Comparison of ENCODE assay signal across 8 mouse cellular contexts in the genomic region with DNA sequence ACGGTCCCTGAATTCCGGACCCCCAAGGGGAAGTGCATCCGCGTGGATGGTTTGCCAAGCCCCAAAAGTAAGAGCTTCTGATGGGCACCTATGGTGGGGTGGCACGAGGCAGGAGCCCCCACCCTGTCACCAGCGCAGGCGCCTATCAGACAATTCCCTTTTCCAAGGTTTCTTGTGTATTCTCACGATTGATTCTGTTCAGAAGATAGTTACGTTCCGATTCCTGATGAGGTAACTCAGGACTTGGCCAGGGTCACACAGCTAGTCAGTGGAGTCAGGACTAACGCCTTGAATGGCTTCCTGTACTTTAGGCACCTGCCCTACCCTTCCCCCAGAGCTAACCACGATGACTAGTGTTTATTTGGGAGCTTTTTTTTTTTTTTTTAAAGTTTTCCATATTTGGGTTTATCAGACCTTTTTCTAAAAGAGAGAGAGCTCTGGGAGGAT. TPM values are rescaled to one million over a fixed set of nuclear protein-coding genes. Genes with fewer than 3 reads are reported as not detected.
DNase-seq lines count a peak whose midpoint lies in the region; ATAC-seq lines count a peak whose summit lies in the region.

No protein-coding gene starts in this region.

- H3K4me3 ChIP-seq in heart, embryonic 11.5 days (ENCODE audit: low read depth, low read length): no peak overlapping the region
- H3K4me3 ChIP-seq in embryonic facial prominence, embryonic 10.5 days: no peak overlapping the region
- peak overlapping the region; percentile 91 for H3K4me3 ChIP-seq in liver, embryonic 13.5 days (replicated peaks)

- DNase-seq in heart, postnatal 10 days: no peak
- DNase-seq in 3T3-L1 (ENCODE audit: low read depth, low spot score): peak; percentile 56
- no peak for DNase-seq in embryonic facial prominence, embryonic 10.5 days (ENCODE audit: low spot score)
- DNase-seq in liver, embryonic 13.5 days: no peak
- DNase-seq in adrenal gland, postnatal 36 days: no peak
- no peak for DNase-seq in gastrocnemius, adult 18-20 months (ENCODE audit: low spot score)

- ATAC-seq in heart, embryonic 11.5 days (replicated peaks; ENCODE audit: insufficient number of reproducible peaks, low FRiP score, low TSS enrichment): no peak
- no peak for ATAC-seq in liver, embryonic 13.5 days (ENCODE audit: low read depth)
- no peak for ATAC-seq in activated CD4-positive, CD25-positive, alpha-beta regulatory T cell, adult 4 months

- peaks cover 58% of the 10 kb centered on the region for H3K4me1 ChIP-seq in heart, embryonic 11.5 days (ENCODE audit: control insufficient read depth, insufficient read depth, low read length)
- peaks cover 78% of the 10 kb centered on the region for H3K4me1 ChIP-seq in embryonic facial prominence, embryonic 10.5 days
- H3K4me1 ChIP-seq in liver, embryonic 13.5 days (replicated peaks): peaks cover 90% of the 10 kb centered on the region

- 77% methylated on average over 12 of the region's 12 CpGs for WGBS in heart, embryonic 11.5 days (ENCODE audit: insufficient replicate concordance)
- WGBS in embryonic facial prominence, embryonic 10.5 days: 86% methylated on average over 12 of the region's 12 CpGs
- 22% methylated on average over 12 of the region's 12 CpGs for WGBS in liver, embryonic 13.5 days (ENCODE audit: insufficient replicate concordance)

- peak overlapping the region; percentile 95 for H3K4me2 ChIP-seq in heart, embryonic 11.5 days
- peak overlapping the region; percentile 94 for H3K4me2 ChIP-seq in liver, embryonic 13.5 days

- H3K27me3 ChIP-seq in heart, embryonic 11.5 days (ENCODE audit: control insufficient read depth, insufficient read depth, low read length): no peaks in the 10 kb centered on the region
- H3K27me3 ChIP-seq in embryonic facial prominence, embryonic 10.5 days (replicated peaks; ENCODE audit: low read depth, poor library complexity, severe bottlenecking): no peaks in the 10 kb centered on the region; the same call in 1 of the 2 replicates
- no peaks in the 10 kb centered on the region for H3K27me3 ChIP-seq in liver, embryonic 13.5 days

- H3K9ac ChIP-seq in heart, embryonic 11.5 days (ENCODE audit: low read depth, low read length): peak overlapping the region; percentile 43; the same call in 1 of the 2 replicates
- H3K9ac ChIP-seq in liver, embryonic 13.5 days: peak overlapping the region; percentile 100

- H3K27ac ChIP-seq in heart, embryonic 11.5 days (ENCODE audit: low read depth, low read length): peak overlapping the region; percentile 88
- peak overlapping the region; percentile 61 for H3K27ac ChIP-seq in embryonic facial prominence, embryonic 10.5 days (replicated peaks)
- H3K27ac ChIP-seq in liver, embryonic 13.5 days: peak overlapping the region; percentile 99

- no peaks in the 10 kb centered on the region for H3K36me3 ChIP-seq in heart, embryonic 11.5 days (ENCODE audit: control insufficient read depth, insufficient read depth, low read length)
- peaks cover 32% of the 10 kb centered on the region; the same call in 1 of the 2 replicates for H3K36me3 ChIP-seq in embryonic facial prominence, embryonic 10.5 days (replicated peaks)
- peaks cover 87% of the 10 kb centered on the region for H3K36me3 ChIP-seq in liver, embryonic 13.5 days

- no peaks in the 10 kb centered on the region for H3K9me3 ChIP-seq in heart, embryonic 11.5 days (replicated peaks; ENCODE audit: control insufficient read depth, low read length)
- H3K9me3 ChIP-seq in embryonic facial prominence, embryonic 10.5 days: no peaks in the 10 kb centered on the region
- H3K9me3 ChIP-seq in liver, embryonic 13.5 days (replicated peaks): no peaks in the 10 kb centered on the region

- intact Hi-C loops in heart, postnatal 10 days (cut with DNase I): no loop called here

RNA-seq across cellular contexts. Expression of a gene that starts 6.3 kb away (rescaled TPM):
- polyA plus RNA-seq in heart, embryonic 11.5 days (2014; fragmentation: Nextera tagmentation; extraction: Ambion mirVana): 4.8 and 5.8 TPM in 2 replicates
- 1 to 10 TPM; 4.3 to 6.8 TPM for total RNA-seq in heart, postnatal 10 days (2021)
- polyA plus RNA-seq in embryonic facial prominence, embryonic 10.5 days (2016; fragmentation: Nextera tagmentation; extraction: Ambion mirVana): 6.2 TPM in 2 replicates
- 64.7 and 72.1 TPM in 2 replicates for polyA plus RNA-seq in liver, embryonic 13.5 days (2015; fragmentation: Nextera tagmentation; extraction: Ambion mirVana)
- 10 to 100 TPM; 22.0 to 34.6 TPM for polyA plus RNA-seq in activated CD4-positive, CD25-positive, alpha-beta regulatory T cell, adult 4 months (2017; shearing (Covaris generic))
- 1 to 10 TPM; 2.1 to 2.3 TPM for total RNA-seq in adrenal gland, postnatal 36 days (2021)
- under 1 TPM; 0.73 to 0.76 TPM for total RNA-seq in gastrocnemius, adult 18-20 months (2021)

RNA-seq across cellular contexts. Expression of a gene that starts 27.7 kb away (rescaled TPM):
- polyA plus RNA-seq in heart, embryonic 11.5 days (2014; fragmentation: Nextera tagmentation; extraction: Ambion mirVana): 1.8 and 2.1 TPM in 2 replicates
- total RNA-seq in heart, postnatal 10 days (2021): 10 to 100 TPM in 1 of 2 experiments, 1 to 10 TPM in 1; 5.7 to 10.8 TPM
- polyA plus RNA-seq in embryonic facial prominence, embryonic 10.5 days (2016; fragmentation: Nextera tagmentation; extraction: Ambion mirVana): 4.2 and 5.3 TPM in 2 replicates
- 1.1 and 1.4 TPM in 2 replicates for polyA plus RNA-seq in liver, embryonic 13.5 days (2015; fragmentation: Nextera tagmentation; extraction: Ambion mirVana)
- polyA plus RNA-seq in activated CD4-positive, CD25-positive, alpha-beta regulatory T cell, adult 4 months (2017; shearing (Covaris generic)): under 1 TPM in 1 of 2 experiments, not detected in 1; 0.25 TPM
- total RNA-seq in adrenal gland, postnatal 36 days (2021): 1 to 10 TPM; 1.7 to 2.1 TPM
- 1 to 10 TPM; 1.4 to 1.5 TPM for total RNA-seq in gastrocnemius, adult 18-20 months (2021)

RNA-seq across cellular contexts. Expression of a gene that starts 35.2 kb away (rescaled TPM):
- 411 and 415 TPM in 2 replicates for polyA plus RNA-seq in heart, embryonic 11.5 days (2014; fragmentation: Nextera tagmentation; extraction: Ambion mirVana)
- total RNA-seq in heart, postnatal 10 days (2021): 100 to 1,000 TPM; 104 TPM
- 593 and 611 TPM in 2 replicates for polyA plus RNA-seq in embryonic facial prominence, embryonic 10.5 days (2016; fragmentation: Nextera tagmentation; extraction: Ambion mirVana)
- 48.1 and 51.3 TPM in 2 replicates for polyA plus RNA-seq in liver, embryonic 13.5 days (2015; fragmentation: Nextera tagmentation; extraction: Ambion mirVana)
- polyA plus RNA-seq in activated CD4-positive, CD25-positive, alpha-beta regulatory T cell, adult 4 months (2017; shearing (Covaris generic)): 100 to 1,000 TPM; 281 to 355 TPM
- total RNA-seq in adrenal gland, postnatal 36 days (2021): 10 to 100 TPM; 60.0 to 74.0 TPM
- total RNA-seq in gastrocnemius, adult 18-20 months (2021): 10 to 100 TPM; 13.7 to 24.1 TPM
